Mouse (Mus musculus) liver, embryonic 16.5 days (tissue): ENCODE results near the gene Sds. TPM values are rescaled to one million over a fixed set of nuclear protein-coding genes. Genes with fewer than 3 reads are reported as not detected.

ENCODE experiments used
- ATAC-seq: fragments of 200-750 bp; cut with Nextera tagmentation; 2 replicates; pipeline ENCODE4 v1.8.0; 2017; ENCODE audit warnings: low read depth, mild to moderate bottlenecking, moderate number of reproducible peaks, moderate library complexity
- H3K27ac ChIP-seq: fragments of 300-500 bp; sonication (generic); 2 replicates; pipeline ENCODE4 v1.5.1; 2014; ENCODE audit warnings: mild to moderate bottlenecking, low read length
- H3K27me3 ChIP-seq: fragments of 300-500 bp; sonication (generic); 2 replicates; pipeline ENCODE4 v1.6.1; 2014; ENCODE audit warnings: low read depth, low read length, mixed read lengths; ENCODE audit not compliant: control insufficient read depth, insufficient read depth
- H3K36me3 ChIP-seq: fragments of 300-500 bp; sonication (generic); 2 replicates; pipeline ENCODE4 v1.6.1; 2014; ENCODE audit warnings: mild to moderate bottlenecking; ENCODE audit not compliant: control insufficient read depth, insufficient read depth
- H3K4me1 ChIP-seq: fragments of 300-500 bp; sonication (generic); 2 replicates; pipeline ENCODE4 v1.6.1; 2014; ENCODE audit warnings: low read depth, low read length, mixed read lengths; ENCODE audit not compliant: control insufficient read depth
- H3K4me2 ChIP-seq: fragments of 300-500 bp; sonication (generic); 2 replicates; pipeline ENCODE4 v1.6.1; 2014; ENCODE audit warnings: low read depth, low read length, mixed read lengths
- H3K4me3 ChIP-seq: fragments of 300-500 bp; sonication (generic); 2 replicates; pipeline ENCODE4 v1.5.1; 2014; ENCODE audit warnings: low read depth, mild to moderate bottlenecking, low read length
- H3K9ac ChIP-seq: fragments of 300-500 bp; sonication (generic); 2 replicates; pipeline ENCODE4 v1.6.1; 2014; ENCODE audit warnings: low read depth, low read length
- H3K9me3 ChIP-seq: fragments of 300-500 bp; sonication (generic); replicated peaks from 2 replicates; pipeline ENCODE4 v1.6.1; 2016; ENCODE audit warnings: low read length; ENCODE audit not compliant: control insufficient read depth
- WGBS: fragments of 180-500 bp; shearing (Covaris S2); extraction: QIAGEN DNeasy Blood & Tissue Kit; methylation state at CpG from one replicate; pipeline ENCODE4 v1.1.7; 2014; ENCODE audit not compliant: insufficient replicate concordance; 5-methylcytosine and 5-hydroxymethylcytosine counted together
- polyA plus RNA-seq: library from polyadenylated mRNA; unstranded; fragments of >200 nt; fragmentation: Nextera tagmentation; extraction: Ambion mirVana; gene quantifications from 2 replicates; pipeline ENCODE4 v1.2.1, GENCODE M21; 2015

Gene Sds
- polyA plus RNA-seq, 1 experiment from 2014 or later = 4.3 TPM

- ATAC-seq = no peak
- Histone ChIP-seq H3K9me3 (no peaks in the 10 kb centered on the region), H3K36me3 (no peaks in the 10 kb centered on the region), H3K9ac (no peak overlapping the region), H3K27ac (no peak overlapping the region), H3K4me1 (no peaks in the 10 kb centered on the region; the same call in 1 of the 2 replicates), H3K4me2 (no peak overlapping the region), H3K27me3 (peaks cover 78% of the 10 kb centered on the region), H3K4me3 (no peak overlapping the region)
- 2% methylated on average over 13 of the region's 13 CpGs for WGBS
These were observed 37.9 kb upstream of the Sds start for GRCm38 (mm10) chr5:120438469-120438868.

GRCm38 (mm10) chr5:120438991-120439710, 37.2 kb upstream of the Sds start:
- 2% methylated on average over 27 of the region's 27 CpGs for WGBS
- Histone ChIP-seq H3K4me2 (no peak overlapping the region), H3K4me1 (no peaks in the 10 kb centered on the region; the same call in 1 of the 2 replicates), H3K9me3 (no peaks in the 10 kb centered on the region), H3K36me3 (no peaks in the 10 kb centered on the region), H3K4me3 (no peak overlapping the region), H3K27me3 (peaks cover 71% of the 10 kb centered on the region), H3K9ac (no peak overlapping the region), H3K27ac (no peak overlapping the region)
- no peak for ATAC-seq

GRCm38 (mm10) chr5:120439887-120440670, 36.2 kb upstream of the Sds start:
- no peak overlapping the region for H3K4me3 ChIP-seq
- no peak overlapping the region for H3K27ac ChIP-seq
- peaks cover 67% of the 10 kb centered on the region for H3K27me3 ChIP-seq
- H3K9ac ChIP-seq = no peak overlapping the region
- H3K4me2 ChIP-seq = peak overlapping the region; percentile 27; the same call in 1 of the 2 replicates
- no peaks in the 10 kb centered on the region; the same call in 1 of the 2 replicates for H3K4me1 ChIP-seq
- WGBS = 2% methylated on average over 61 of the region's 61 CpGs
- no peaks in the 10 kb centered on the region for H3K36me3 ChIP-seq
- H3K9me3 ChIP-seq = no peaks in the 10 kb centered on the region
- no peak for ATAC-seq

DNA sequence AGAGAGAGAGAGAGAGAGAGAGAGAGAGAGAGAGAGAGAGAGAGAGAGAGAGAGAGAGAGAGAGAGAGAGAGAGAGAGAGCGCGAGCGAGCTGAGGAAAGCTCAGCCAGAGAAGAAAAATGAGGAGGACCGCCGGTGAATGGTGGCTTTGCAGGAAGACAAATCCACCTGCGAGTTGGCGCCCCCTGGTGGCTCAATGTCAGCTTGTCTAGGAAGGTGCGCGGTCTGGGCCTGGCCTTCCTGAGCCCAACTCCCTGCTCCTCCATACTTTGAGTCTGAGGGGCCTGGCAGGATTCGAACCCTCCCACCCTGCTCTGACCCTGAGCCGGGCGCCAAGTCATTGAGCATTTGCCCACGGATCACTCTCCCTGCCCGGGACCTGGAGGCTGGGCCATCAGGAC, 35.6 kb upstream of the Sds start:
- H3K4me1 ChIP-seq = no peaks in the 10 kb centered on the region; the same call in 1 of the 2 replicates
- H3K27me3 ChIP-seq = peaks cover 65% of the 10 kb centered on the region
- H3K4me2 ChIP-seq = peak overlapping the region; percentile 27; the same call in 1 of the 2 replicates
- ATAC-seq = no peak
- no peak overlapping the region for H3K4me3 ChIP-seq
- H3K27ac ChIP-seq = no peak overlapping the region
- H3K36me3 ChIP-seq = no peaks in the 10 kb centered on the region
- no peaks in the 10 kb centered on the region for H3K9me3 ChIP-seq
- H3K9ac ChIP-seq = no peak overlapping the region
- WGBS = 5% methylated on average over 14 of the region's 14 CpGs

DNA sequence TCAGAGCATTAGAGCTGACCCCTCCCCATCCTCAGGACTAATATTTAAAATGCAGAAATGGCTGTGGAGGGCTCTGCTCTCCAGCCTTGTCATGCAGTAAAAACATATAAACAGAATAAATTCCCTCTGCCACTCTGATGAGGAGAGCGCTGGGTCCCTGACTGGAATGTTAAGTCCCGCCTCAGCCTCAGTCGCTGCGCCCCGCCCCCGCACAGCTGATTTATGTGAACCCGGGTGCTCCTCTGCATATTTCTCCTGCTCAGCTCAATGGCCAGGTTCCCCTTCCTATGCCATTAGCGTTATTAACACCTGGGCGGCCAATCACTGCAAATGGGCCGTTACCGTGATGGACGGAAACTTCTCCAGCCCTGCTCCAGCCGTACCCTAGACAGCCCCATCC, 29.0 kb upstream of the Sds start:
- Histone ChIP-seq H3K9ac (no peak overlapping the region), H3K36me3 (no peaks in the 10 kb centered on the region), H3K4me2 (no peak overlapping the region), H3K27me3 (peaks cover 16% of the 10 kb centered on the region), H3K4me3 (no peak overlapping the region), H3K9me3 (no peaks in the 10 kb centered on the region), H3K4me1 (no peaks in the 10 kb centered on the region), H3K27ac (no peak overlapping the region)
- 32% methylated on average over 13 of the region's 13 CpGs for WGBS
- no peak for ATAC-seq

DNA sequence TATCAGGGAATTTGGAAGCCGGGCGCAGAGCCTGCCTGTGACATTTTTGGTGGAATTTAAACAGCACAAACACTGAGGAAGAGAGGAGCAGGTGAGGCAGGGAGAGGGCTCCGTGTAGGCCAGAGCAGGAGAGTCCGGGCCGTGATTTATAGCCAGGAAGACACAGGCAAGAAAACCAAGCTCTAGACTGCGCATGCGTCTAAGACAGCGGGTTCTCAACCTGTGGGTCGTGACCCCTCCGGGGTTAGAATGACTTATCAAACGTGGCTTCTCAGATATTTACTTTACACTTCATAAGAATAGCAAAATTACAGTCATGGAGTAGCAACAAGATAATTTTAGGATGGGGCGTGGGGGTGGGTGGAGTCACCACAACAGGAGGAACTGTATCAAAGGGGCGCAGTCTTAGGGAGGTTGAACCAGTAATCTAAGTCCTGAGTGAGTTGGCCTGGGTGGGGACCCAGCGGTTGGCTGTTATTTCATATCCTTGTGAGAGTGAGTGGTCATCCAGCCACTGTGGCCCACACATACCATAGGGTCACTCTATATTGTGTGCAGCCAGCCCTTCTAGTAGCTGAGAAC, 21.5 kb upstream of the Sds start:
- peaks cover 12% of the 10 kb centered on the region for H3K27me3 ChIP-seq
- no peak overlapping the region for H3K4me3 ChIP-seq
- no peaks in the 10 kb centered on the region for H3K9me3 ChIP-seq
- H3K9ac ChIP-seq = no peak overlapping the region
- ATAC-seq = no peak
- no peak overlapping the region for H3K4me2 ChIP-seq
- no peaks in the 10 kb centered on the region for H3K36me3 ChIP-seq
- H3K27ac ChIP-seq = no peak overlapping the region
- WGBS = 42% methylated on average over 14 of the region's 14 CpGs
- no peaks in the 10 kb centered on the region for H3K4me1 ChIP-seq

- Histone ChIP-seq H3K27ac (no peak overlapping the region), H3K4me3 (no peak overlapping the region), H3K4me1 (no peaks in the 10 kb centered on the region), H3K9me3 (no peaks in the 10 kb centered on the region), H3K27me3 (peaks cover 13% of the 10 kb centered on the region), H3K36me3 (no peaks in the 10 kb centered on the region), H3K4me2 (no peak overlapping the region), H3K9ac (no peak overlapping the region)
- 3% methylated on average over 1 of the region's 1 CpGs for WGBS
- ATAC-seq = no peak
These were observed 20.1 kb upstream of the Sds start for GRCm38 (mm10) chr5:120456253-120456652.

- ATAC-seq = no peak
These were observed 19.3 kb upstream of the Sds start for GRCm38 (mm10) chr5:120456841-120457554.

More at GRCm38 (mm10) chr5:120456841-120457554, 19.3 kb upstream of the Sds start:
- H3K4me1 ChIP-seq = no peaks in the 10 kb centered on the region
- peaks cover 13% of the 10 kb centered on the region for H3K27me3 ChIP-seq
- no peak overlapping the region for H3K4me2 ChIP-seq
- H3K9ac ChIP-seq = no peak overlapping the region
- H3K9me3 ChIP-seq = no peaks in the 10 kb centered on the region
- no peaks in the 10 kb centered on the region for H3K36me3 ChIP-seq
- no peak overlapping the region for H3K27ac ChIP-seq
- no peak overlapping the region for H3K4me3 ChIP-seq
- 39% methylated on average over 7 of the region's 7 CpGs for WGBS
